Mouse (Mus musculus): Measurements from ENCODE around the gene Scd1.

Scd1 gene

DNA sequence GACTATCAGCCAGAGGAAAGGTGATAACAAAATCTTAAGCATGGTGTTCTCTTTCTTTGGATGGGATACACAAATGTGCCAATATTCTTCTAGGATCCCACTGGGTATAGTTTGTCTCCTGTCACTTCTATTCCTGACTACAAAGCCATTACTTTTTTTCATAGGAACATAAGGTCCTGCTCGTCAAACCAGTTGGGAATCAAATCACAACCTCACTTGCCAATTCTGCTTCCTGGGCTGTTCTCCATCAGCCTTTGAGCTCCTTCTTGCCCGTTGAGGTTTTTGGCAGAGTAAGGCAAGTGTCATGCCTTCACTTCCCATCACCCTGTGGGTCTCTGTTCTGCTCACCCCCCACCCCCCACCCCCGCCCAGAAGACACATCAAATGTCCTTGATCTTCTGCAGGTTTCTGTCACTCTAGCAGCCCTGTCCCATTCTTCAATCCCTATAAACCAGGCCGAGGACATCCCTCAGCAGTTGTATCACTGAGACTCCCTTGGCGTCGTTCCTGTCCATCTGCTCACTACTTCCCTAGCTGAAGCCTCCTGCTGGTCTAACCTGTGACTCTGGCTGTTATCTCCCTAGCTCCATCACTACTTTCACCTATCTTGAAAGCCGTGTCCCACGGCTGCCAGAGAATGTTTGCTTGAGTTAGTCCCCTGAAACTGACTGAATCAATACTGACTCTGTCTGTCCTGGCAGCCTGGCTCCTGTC is 7.0 kb downstream of the Scd1 start:
- DNase-seq (ENCODE audit: extremely low read depth, insufficient read length, low spot score) = no peak

DNA sequence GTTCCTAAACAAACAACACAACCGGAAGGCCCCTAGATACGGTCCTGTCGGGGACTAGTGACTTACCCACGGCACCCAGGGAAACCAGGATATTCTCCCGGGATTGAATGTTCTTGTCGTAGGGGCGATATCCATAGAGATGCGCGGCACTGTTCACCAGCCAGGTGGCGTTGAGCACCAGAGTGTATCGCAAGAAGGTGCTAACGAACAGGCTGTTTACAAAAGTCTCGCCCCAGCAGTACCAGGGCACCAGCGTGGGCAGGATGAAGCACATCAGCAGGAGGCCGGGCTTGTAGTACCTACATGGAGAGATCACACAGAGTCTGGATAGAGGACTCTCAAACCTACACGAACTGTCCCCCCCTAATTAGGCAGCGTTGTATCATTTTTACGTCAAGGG is 7.6 kb downstream of the Scd1 start:
- no peak for DNase-seq (ENCODE audit: extremely low read depth, insufficient read length, low spot score)

DNA sequence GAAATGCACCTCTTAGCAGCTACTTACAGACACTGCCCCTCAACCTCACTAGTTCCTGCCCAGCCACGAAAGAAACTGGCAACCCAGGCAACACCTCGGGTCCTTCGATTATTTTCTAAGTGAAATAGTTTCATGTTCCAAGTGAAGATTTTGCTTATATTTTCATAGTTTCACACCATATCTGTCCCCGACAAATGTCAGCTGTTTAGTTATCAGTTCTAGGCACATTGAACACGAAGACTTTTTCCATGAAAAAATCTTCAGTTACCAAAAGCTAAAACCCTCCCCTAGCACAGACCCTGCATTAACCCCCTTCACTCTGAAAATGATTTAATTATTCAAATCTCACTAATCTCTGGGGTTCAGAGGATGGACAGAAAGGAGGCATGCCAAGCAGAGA is 10.9 kb downstream of the Scd1 start:
- no peak for DNase-seq (ENCODE audit: extremely low read depth, insufficient read length, low spot score)

DNA sequence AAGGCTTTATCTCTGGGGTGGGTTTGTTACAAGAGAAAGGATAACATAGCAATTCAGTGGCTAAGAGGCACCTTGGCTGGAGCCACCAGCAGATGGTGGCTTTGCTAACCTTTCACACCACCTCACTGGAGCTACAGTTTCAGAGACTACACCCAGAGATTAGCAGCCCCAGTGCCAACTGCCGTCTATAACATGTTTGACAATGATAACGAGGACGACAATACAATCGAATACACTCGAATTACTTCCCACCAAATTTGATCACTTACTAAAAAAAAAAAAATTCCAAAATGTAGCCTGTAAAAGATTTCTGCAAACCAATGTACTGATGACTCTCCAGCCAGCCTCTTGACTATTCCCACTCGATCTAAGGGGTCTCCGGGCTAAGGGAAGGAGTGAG is 12.7 kb downstream of the Scd1 start:
- DNase-seq (ENCODE audit: extremely low read depth, insufficient read length, low spot score) = no peak

DNA sequence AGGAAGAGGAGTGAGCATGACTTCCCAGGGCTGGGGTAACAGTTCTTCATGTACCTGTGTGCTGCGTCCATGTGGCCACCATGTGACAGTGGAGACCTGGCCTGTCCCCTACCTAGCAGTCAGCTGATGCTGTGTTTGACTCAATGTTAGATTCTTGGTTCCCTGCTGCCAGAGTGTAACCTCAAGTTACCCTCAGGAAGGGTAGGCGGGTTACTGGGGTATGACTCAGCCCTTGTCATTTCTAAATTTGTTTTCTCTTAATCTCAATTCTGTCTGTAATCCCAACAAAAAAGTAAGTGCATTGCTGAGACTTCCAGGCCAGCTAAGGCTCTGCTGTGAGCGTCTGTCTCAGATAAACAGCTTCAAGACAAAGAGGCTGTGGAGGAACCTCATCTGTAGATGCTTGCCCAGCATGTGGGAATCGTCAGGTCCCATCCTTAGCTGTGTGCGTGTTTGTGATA is 13.7 kb downstream of the Scd1 start:
- peak; percentile 55 for DNase-seq (ENCODE audit: extremely low read depth, insufficient read length, low spot score)

DNA sequence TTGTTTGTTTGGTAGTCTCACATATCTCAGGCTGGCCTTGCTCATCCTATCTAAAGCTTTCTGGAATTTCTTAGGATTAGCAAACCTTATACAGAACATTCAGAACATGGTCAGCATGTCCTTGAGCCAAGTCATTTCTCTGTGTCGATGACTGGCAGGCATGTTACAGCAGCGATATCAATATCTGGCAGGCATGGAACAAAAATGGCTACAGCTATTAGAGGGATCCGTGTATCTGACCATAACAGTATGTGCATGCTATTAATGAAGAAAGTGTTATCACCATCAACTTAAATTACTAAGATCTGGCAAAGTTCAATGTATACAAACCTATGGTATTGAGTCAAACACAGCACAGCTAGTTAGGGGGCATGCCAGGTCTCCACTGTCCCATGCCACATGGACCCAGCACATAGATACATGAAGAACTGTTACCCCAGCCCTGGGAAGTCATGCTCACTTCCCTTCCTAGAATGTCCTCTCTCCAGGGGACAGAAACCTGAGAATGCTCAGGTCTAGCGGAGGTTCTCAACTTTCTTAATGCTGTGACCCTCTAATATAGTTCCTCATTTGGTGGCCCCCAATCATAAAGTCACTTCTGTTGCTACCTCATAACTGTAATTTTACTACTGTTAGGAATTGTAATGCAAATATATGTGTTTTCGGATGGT is 15.2 kb downstream of the Scd1 start:
- no peak for DNase-seq (ENCODE audit: extremely low read depth, insufficient read length, low spot score)

DNA sequence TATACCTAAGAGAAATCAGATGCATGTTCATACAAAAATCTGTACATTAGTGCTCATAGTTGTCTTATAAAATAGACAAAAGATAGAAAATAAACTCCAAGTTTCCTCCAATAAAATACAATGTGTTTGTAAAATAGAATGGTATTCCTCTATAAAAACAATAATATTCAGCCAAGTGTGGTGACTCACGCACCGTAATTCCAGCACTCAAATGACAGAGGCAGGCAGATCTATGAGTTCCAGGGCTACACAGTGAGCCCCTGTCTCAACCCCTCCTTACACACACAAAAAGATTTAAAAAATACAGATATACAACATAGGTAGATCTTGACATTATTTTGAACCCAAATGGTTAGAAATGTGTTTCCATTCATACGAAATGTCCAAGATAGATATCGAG is 15.8 kb downstream of the Scd1 start:
- DNase-seq (ENCODE audit: extremely low read depth, insufficient read length, low spot score) = no peak

DNA sequence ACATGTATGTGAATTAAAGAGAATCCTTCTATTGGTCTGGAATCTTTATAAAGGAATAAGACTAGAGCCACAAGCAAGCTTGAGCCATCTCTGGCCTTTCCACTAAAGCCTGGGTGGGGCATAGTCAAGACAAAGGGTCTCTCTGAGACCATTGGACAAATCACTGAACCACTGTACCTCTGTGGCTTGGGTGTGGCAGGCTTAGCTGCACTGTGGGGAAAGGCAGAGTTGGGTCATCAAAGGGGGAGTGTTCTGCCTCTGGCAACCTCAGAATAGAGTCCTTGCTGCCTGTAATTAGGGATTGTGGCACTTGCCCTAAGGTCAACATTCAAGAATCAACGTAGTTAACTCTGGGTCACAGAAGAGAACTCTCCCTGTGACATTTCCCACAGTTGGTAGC is 18.2 kb downstream of the Scd1 start:
- peak; percentile 56 for DNase-seq (ENCODE audit: extremely low read depth, insufficient read length, low spot score)

DNA sequence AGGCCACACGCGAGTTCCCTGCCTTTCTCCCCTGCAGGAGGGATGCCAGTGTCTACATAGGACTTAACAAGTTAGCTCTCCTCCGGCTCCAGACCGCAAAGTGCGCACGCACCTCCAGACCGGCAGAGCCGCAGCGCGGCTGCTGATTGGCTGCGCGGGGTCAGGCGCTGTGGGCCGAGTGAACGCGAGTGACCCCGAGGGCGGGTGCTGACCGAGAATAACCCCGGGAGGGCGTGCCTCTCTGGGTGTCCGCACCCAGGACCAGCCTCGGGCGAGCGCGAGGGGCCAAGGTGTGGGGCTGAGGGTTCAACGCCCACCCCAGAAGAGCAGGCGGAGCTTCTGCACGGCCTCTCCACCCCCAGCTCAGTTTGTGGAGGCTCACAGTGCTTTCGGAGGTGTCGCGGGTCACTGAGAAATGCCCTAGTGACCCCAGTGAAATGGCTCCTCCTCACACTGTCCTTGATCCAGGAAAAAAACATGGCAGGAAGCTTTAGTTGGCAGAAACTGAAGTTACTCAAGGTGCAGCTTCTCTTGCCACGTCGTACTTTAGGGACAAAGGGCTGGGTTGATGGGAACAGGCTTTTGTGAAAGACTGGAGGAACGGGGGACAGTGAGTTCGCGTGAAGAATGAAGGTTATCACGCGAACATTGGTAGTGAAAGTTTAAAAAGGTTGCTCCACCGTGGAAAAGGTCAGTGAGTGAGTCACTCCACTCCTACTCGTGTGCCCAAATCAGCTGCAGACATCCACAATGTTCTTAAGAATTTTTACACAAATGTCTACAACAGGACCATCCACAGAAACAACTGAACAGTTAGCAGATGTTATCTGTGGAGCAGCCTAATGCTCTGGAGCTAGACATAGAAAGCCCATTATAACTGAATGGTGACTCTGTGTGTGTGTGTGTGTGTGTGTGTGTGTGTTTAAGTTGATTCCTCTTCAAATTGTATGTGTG is 18.9 kb downstream of the Scd1 start:
- DNase-seq (ENCODE audit: extremely low read depth, insufficient read length, low spot score) = peak; percentile 100

DNA sequence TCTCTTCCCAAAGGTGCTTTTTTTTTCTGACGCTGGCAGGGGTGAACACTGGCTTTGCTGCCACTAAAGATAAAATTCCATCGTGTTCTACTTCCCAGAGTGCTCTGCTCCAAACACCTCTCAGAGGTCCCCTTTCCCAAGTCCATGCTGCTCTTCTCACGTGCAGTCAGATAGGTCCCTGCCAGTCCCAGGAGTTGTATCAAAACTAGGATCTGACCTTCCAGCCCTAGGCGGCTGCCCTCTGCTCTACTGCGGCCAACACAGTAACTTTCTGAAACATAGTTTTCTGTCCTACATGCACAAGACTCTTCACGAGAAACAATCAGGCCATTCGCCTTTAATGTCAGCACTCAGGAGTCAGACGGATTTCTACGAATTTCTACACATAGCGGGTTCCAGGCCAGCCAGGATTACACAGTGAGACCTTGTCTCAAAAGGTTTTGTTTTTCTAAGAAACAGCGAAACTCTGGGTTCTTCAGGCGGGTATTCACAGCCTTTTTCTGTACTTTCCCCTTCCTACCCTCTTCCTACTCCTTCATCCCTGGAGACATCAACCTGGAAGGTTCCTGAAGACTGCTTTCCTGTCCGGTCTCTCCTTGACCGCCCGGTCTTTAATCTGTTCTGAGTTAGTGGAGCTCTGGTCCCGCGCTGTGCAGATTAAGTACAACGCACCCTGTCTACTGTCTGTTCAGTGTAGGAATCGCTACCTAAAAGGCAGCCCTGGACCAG is 19.8 kb downstream of the Scd1 start:
- no peak for DNase-seq (ENCODE audit: extremely low read depth, insufficient read length, low spot score)

DNA sequence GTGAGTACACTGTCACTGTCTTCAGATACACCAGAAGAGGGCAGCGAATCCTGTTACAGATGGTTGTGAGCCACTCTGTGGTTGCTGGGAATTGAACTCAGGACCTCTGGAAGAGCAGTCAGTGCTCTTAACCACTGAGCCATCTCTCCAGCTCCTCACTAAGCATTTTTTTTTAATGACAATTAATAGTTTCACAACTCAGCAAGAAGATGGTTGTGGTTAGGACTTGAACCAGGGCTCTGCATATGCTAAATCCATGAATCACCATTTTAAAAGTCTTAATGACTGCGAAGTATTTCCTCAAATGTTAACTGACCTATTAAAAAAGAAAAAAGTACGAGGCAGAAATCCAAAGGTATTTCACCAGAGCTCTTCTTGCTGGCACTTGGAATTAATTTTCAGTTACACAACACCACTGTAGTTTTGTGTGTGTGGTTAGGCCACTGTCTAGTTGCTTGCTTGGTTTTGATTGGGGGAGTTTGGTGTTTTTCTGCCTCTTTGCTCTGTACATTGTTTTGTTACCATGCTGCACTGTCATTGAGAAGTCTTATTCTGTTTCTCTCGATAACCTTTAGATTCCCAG is 20.5 kb downstream of the Scd1 start:
- DNase-seq (ENCODE audit: extremely low read depth, insufficient read length, low spot score) = peak; percentile 71

DNA sequence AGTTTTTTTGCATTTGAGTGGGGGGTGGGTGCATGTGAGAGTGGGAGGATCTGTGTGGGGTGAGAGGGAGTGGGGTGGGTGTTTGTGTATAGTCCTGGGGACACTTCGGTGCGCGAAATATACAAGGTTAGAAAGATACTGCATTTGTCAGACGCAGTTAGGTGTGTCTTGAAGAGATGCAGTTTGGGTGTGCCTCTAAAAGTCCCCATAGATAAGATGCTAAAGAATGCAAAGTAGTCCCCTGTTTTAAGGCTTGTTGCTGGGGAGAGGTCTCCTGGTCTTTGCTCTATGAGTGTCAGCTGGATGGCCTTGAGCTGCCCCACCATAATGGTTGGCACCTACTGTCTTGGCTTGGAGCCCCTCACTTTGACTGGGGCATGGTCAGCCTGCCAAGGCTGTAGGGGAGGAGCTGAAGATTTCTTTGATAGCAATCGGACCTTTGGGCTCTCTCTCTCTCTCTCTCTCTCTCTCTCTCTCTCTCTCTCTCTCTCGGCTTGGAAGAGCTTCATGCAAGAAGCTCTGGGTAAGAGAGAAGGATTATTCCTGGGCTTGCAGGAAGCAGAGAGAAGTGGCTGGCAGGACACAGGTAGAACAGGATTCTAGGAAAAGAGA is 21.7 kb downstream of the Scd1 start:
- no peak for DNase-seq (ENCODE audit: extremely low read depth, insufficient read length, low spot score)

DNA sequence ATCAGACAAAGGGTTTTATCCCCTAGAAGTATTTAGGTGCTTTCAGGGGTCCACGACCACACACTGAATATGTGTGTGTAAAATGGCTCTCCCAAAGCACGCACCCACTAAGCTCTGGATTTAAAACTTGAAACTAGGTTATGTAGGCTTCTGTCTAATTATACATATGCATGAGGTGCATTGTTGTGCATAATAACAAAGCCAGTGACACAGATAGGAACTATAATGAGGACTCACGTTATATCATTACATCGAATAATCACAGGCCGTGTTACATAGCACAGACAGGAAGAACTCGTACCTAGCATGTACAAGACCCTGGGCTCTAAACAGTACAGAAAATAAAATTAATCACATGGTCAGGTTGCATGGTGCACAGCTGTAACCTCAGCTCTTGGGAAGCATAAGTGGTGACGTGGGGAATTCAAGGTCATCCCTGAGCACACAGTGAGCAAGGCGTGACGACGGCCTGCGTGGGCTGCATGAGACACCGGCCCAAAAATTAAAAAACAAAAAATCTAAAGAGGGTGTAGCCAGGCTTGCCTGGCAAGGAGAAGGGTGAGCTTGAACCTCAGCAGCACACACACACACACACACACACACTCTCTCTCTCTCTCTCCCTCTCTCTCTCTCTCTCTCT is 24.9 kb downstream of the Scd1 start:
- no peak for DNase-seq (ENCODE audit: extremely low read depth, insufficient read length, low spot score)

DNA sequence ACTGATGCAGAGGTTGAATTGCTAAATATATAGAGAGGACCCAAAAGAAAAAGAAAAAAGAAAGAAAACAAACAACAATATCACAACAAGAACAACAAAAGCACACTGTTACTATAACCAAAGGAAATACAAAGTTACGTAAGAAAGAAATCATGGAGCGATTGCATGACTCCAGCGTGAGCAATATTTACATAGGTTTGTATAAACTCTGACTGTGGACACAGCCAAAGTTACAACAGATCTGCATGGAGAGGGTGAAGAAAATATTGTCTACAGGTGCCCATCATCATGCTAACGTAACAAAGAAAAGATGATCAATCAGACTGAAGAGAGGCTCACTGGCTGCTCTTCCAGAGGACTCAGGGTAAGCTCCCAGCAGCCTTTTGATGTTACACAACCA is 27.6 kb downstream of the Scd1 start:
- no peak for DNase-seq (ENCODE audit: extremely low read depth, insufficient read length, low spot score)

DNA sequence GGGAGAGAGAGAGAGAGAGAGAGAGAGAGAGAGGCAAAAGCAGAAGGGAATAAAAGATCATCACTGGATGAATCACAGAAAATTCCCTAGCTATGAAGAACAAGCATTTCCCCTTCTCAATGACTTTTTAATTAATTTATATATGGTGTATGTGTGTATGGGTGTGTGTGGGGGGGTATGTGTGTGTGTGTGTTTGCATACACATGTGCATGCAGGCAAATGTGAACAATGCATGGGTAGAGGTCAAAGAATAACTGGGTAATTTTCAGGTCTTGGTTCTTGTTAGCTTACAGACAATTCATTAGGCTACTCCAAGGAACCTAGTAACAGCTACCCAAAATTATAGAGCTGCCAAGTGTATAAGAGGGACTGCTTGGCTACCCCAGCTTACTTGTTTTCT is 28.6 kb downstream of the Scd1 start:
- DNase-seq (ENCODE audit: extremely low read depth, insufficient read length, low spot score) = no peak

DNA sequence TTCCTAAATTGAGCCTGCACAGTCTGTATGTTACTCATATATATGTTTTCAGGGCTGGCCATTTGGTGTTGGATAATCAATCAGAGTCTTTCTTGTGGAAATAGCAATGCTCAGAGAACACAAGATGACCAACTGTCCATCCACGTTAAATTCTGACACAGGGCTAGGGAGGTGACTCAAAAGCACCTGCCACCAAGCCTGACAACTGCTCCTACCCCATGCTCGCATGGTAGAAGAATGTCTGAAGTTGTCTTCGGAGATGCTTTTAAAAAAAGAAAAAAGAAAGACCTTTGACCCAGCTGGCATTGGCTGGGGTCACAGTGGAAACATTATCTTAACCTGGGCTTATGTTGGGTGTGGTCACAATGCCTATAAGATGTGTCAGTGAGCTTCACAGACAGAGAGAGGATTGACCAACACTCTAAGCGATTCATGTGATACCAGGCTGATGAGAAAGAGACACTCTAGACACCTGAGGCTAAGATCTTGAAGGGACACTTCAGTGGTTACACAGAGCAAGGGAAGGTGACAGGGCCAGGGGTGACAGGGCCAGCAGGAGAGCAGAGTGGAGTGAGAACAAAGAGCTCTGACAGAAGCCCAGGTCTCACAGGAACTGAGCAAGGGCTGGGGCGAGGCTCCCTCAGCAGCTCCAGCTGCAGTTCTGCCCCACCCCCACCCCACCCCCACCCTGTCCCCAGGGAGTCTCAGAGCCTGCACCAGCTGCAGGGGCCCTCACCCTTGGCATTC is 29.9 kb downstream of the Scd1 start:
- DNase-seq (ENCODE audit: extremely low read depth, insufficient read length, low spot score) = peak; percentile 69

DNA sequence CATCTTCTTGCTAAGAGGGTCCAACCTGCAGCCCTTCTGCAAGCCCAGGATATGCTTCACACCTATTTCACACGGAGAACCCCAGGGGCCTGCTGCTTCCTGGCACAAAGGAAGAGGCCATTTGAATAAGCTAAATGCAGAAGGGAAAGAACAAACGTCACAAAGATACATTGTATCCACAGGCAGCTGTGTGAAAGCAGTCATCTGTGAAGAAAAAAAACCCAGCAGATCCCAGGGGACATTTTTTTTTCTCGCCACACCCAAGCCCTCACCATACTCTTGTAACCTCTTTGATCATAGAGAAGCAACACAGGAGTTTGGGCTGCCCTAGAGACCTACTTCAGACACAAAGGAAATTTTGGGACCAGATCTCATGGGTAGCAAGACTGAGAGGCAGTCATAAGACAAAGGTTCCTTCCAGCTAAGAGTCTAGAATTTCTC is 31.1 kb downstream of the Scd1 start:
- DNase-seq (ENCODE audit: extremely low read depth, insufficient read length, low spot score) = peak; percentile 54

DNA sequence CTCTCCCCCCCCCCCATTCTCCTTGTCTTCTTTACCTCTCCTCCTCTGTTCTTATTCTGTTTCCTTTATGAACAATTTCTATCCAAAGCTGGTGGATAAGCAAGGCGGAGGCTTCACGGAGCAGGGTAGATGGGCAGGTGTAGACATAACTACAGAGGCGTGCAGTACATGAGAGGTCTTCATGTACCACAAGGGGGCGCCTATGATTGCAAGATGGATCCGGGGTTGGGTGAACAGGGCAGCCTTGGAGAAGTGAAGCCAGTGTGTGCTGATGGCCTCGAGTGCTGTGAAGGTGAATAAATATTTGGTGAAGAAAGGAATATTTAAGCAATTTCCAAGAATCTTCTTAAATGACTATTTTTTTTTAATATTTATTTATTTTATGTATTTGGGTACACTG is 34.7 kb downstream of the Scd1 start:
- peak; percentile 43 for DNase-seq (ENCODE audit: extremely low read depth, insufficient read length, low spot score)

DNA sequence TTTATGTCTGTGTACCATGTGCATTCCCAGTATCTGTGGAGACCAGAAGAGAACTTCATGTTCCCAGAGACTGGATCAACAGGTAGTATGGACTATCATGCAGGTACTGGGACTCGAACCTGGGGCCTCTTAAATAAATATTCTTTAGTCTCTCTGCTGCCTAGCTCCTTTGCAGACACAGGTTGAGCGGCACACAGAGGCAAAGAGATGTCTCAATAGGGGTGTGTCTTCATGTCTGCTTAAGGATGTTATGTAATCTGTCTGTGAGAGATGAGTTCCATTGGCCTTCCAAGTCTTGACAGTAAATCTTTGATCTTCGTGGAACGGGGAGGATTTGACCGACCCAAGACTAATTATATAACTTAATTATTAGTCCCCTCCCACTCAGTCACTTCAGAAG is 37.4 kb downstream of the Scd1 start:
- DNase-seq (ENCODE audit: extremely low read depth, insufficient read length, low spot score) = no peak

Data from 3134 (cell line).